Mouse (Mus musculus): Measurements from ENCODE around the gene Magi2. TPM values are rescaled to one million over a fixed set of nuclear protein-coding genes. Genes with fewer than 3 reads are reported as not detected.

The Magi2 gene
- polyA plus RNA-seq, 1 experiment: 0.48 TPM

DNA sequence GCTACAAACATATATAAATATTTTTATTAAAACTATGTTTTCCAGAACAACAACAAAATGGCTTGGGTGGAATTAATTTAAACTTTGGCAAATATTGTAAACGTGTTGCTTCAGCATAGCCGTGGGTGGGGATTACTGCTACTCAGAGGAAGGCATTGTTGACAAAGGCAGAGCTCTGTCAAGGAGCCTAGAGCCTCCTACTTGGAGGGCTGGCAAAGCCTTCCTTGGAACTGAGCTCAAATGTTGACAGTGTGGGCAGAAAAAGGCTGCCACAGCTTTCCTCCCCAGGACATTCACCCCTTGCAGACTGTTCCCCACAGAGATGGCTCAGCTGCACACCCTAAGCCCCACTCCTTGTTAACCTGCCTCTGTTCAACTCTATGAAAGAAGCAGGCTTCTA, 1526.3 kb downstream of the Magi2 start:
- H3K27me3 ChIP-seq (ENCODE audit: control insufficient read depth, insufficient read depth, insufficient read length): no peaks in the 10 kb centered on the region

DNA sequence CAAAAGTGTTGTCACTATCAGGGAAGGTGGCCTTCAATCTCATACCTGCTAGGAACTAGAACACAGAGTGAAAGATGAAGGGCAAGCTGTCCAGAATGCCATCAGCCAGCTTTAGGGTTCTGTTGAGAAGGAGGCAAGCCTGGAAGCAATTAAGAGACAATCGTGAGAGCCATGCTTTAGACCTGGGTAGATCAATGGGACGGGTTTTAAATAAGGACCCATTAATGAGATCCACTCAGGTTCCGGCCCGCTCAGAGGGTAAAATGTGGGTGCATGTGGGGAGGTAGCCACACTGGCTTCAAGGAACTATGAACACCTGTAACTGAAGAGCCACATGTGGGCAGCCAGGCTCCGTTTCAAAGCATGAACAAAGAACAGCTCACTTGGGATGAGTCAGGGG, 1527.1 kb downstream of the Magi2 start:
- TF ChIP-seq MAX (IDR thresholded peaks at IDR 0.05; ENCODE audit: low read depth): no peak
- TF ChIP-seq TCF12 (IDR thresholded peaks at IDR 0.05; ENCODE audit: insufficient read depth, poor library complexity, severe bottlenecking): no peak
- no peak for TF ChIP-seq E2F4 (IDR thresholded peaks at IDR 0.05; ENCODE audit: insufficient read depth)
- TF ChIP-seq SRF (IDR thresholded peaks at IDR 0.05; ENCODE audit: control insufficient read depth, insufficient read length, low read depth): no peak
- TF ChIP-seq TCF3 (IDR thresholded peaks at IDR 0.05; ENCODE audit: insufficient read length, low read depth): no peak
- TF ChIP-seq POLR2A (IDR thresholded peaks at IDR 0.05; ENCODE audit: insufficient read length, low read depth): no peak
- TF ChIP-seq MYOD1 (IDR thresholded peaks at IDR 0.05; ENCODE audit: control insufficient read depth in 1 of 3, insufficient read length in 2 of 3, low read depth in 2 of 3): no peak
- TF ChIP-seq REST (IDR thresholded peaks at IDR 0.05; ENCODE audit: insufficient read depth, insufficient read length): no peak
- TF ChIP-seq USF1 (IDR thresholded peaks at IDR 0.05; ENCODE audit: low read depth): no peak
- TF ChIP-seq CEBPB (IDR thresholded peaks at IDR 0.05; ENCODE audit: insufficient read depth, poor library complexity, severe bottlenecking): no peak
- TF ChIP-seq MYOG (IDR thresholded peaks at IDR 0.05; ENCODE audit: control insufficient read depth in 1 of 3, insufficient read depth in 1 of 3, insufficient read length in 2 of 3, low read depth in 2 of 3): no peak
- no peak for TF ChIP-seq POLR2AphosphoS2 (IDR thresholded peaks at IDR 0.05; ENCODE audit: insufficient read length, low read depth)
- Histone ChIP-seq H3K27me3 (ENCODE audit: control insufficient read depth, insufficient read depth, insufficient read length) (no peaks in the 10 kb centered on the region), H3K79me2 (ENCODE audit: control insufficient read depth, insufficient read depth) (no peaks in the 10 kb centered on the region), H3K4me2 (ENCODE audit: low read depth) (no peak overlapping the region), H3ac (ENCODE audit: control insufficient read depth, insufficient read length) (no peak overlapping the region), H3K36me3 (ENCODE audit: control insufficient read depth, insufficient read depth) (no peaks in the 10 kb centered on the region), H3K4me3 (no peak overlapping the region)

More for the DNA sequence above, 1526.3 kb downstream of the Magi2 start:
- no peak for TF ChIP-seq TCF12 (IDR thresholded peaks at IDR 0.05; ENCODE audit: insufficient read depth, poor library complexity, severe bottlenecking)
- TF ChIP-seq CEBPB (IDR thresholded peaks at IDR 0.05; ENCODE audit: insufficient read depth, poor library complexity, severe bottlenecking): no peak
- no peak overlapping the region for H3ac ChIP-seq (ENCODE audit: control insufficient read depth, insufficient read length)
- H3K36me3 ChIP-seq (ENCODE audit: control insufficient read depth, insufficient read depth): no peaks in the 10 kb centered on the region
- no peaks in the 10 kb centered on the region for H3K79me2 ChIP-seq (ENCODE audit: control insufficient read depth, insufficient read depth)
- no peak overlapping the region for H3K4me2 ChIP-seq (ENCODE audit: low read depth)
- H3K4me3 ChIP-seq: no peak overlapping the region

Data from myocyte (in vitro differentiated cells).